Mouse (Mus musculus) E14TG2a.4 (cell line): Measurements from ENCODE around the gene Rilpl1.
A peak's percentile ranks its signal among the peaks of the same experiment; 100 is the strongest.

Source experiments
- H3K27me3 ChIP-seq: 2 replicates; pipeline ENCODE4 v1.6.1; 2014; ENCODE audit warnings: low read length, control low read depth; ENCODE audit not compliant: insufficient read depth
- H3K36me3 ChIP-seq: 2 replicates; pipeline ENCODE4 v1.6.1; 2014; ENCODE audit warnings: low read length, control low read depth; ENCODE audit not compliant: insufficient read depth
- H3K4me1 ChIP-seq: replicated peaks from 2 replicates; pipeline ENCODE4 v1.6.1; 2014; ENCODE audit warnings: low read depth, low read length, control low read depth
- H3K4me3 ChIP-seq: replicated peaks from 2 replicates; pipeline ENCODE4 v1.5.1; 2014; ENCODE audit warnings: mild to moderate bottlenecking, low read length
- H3K9me3 ChIP-seq: 2 replicates; pipeline ENCODE4 v1.6.1; 2014; ENCODE audit warnings: low read length, control low read depth
- CTCF ChIP-seq: conservative IDR thresholded peaks from 2 replicates; pipeline ENCODE4 v1.5.1; 2014; ENCODE audit warnings: low read length
- NANOG ChIP-seq: IDR thresholded peaks from 2 replicates; pipeline ENCODE4 v1.6.1; 2014; ENCODE audit warnings: borderline replicate concordance, low read length, mixed read lengths
- POU5F1 ChIP-seq: IDR thresholded peaks from 2 replicates; pipeline ENCODE4 v1.6.1; 2014; ENCODE audit warnings: low read length, borderline replicate concordance

Gene Rilpl1

GRCm38 (mm10) chr5:124454082-124454419, 77.1 kb downstream of the Rilpl1 start:
- H3K9me3 ChIP-seq, result no peaks in the 10 kb centered on the region
- H3K4me3 ChIP-seq, result peak overlapping the region; percentile 7; the same call in 1 of the 2 replicates
- peaks cover 99% of the 10 kb centered on the region for H3K36me3 ChIP-seq
- peaks cover 58% of the 10 kb centered on the region for H3K4me1 ChIP-seq
- H3K27me3 ChIP-seq, result no peaks in the 10 kb centered on the region
- TF ChIP-seq NANOG (no peak), POU5F1 (no peak), CTCF (no peak)

GRCm38 (mm10) chr5:124453339-124454081, 77.7 kb downstream of the Rilpl1 start:
- H3K4me1 ChIP-seq, result peaks cover 64% of the 10 kb centered on the region
- peaks cover 99% of the 10 kb centered on the region for H3K36me3 ChIP-seq
- H3K9me3 ChIP-seq, result no peaks in the 10 kb centered on the region
- H3K4me3 ChIP-seq, result peak overlapping the region; percentile 7
- no peaks in the 10 kb centered on the region for H3K27me3 ChIP-seq
- no peak for TF ChIP-seq CTCF
- no peak for TF ChIP-seq NANOG
- no peak for TF ChIP-seq POU5F1

- H3K4me1 ChIP-seq, result peaks cover 71% of the 10 kb centered on the region
- TF ChIP-seq CTCF, result no peak
- TF ChIP-seq NANOG, result no peak
- TF ChIP-seq POU5F1, result no peak
- H3K9me3 ChIP-seq, result no peaks in the 10 kb centered on the region
- H3K27me3 ChIP-seq, result no peaks in the 10 kb centered on the region
- H3K4me3 ChIP-seq, result peak overlapping the region; percentile 7
- peaks cover 99% of the 10 kb centered on the region for H3K36me3 ChIP-seq
Observed at GRCm38 (mm10) chr5:124452494-124453228, 78.5 kb downstream of the Rilpl1 start.

GRCm38 (mm10) chr5:124450641-124451340, 80.4 kb downstream of the Rilpl1 start:
- no peaks in the 10 kb centered on the region for H3K27me3 ChIP-seq
- TF ChIP-seq CTCF (no peak), POU5F1 (no peak), NANOG (no peak)
- H3K36me3 ChIP-seq, result peaks cover 91% of the 10 kb centered on the region
- H3K9me3 ChIP-seq, result no peaks in the 10 kb centered on the region
- H3K4me3 ChIP-seq, result peak overlapping the region; percentile 41; the same call in 1 of the 2 replicates
- peaks cover 87% of the 10 kb centered on the region for H3K4me1 ChIP-seq

- no peaks in the 10 kb centered on the region for H3K27me3 ChIP-seq
- H3K9me3 ChIP-seq, result no peaks in the 10 kb centered on the region
- TF ChIP-seq CTCF, result no peak
- no peak for TF ChIP-seq NANOG
- TF ChIP-seq POU5F1, result no peak
- H3K4me3 ChIP-seq, result peak overlapping the region; percentile 41; the same call in 1 of the 2 replicates
- H3K36me3 ChIP-seq, result peaks cover 84% of the 10 kb centered on the region
- peaks cover 86% of the 10 kb centered on the region for H3K4me1 ChIP-seq
Observed at GRCm38 (mm10) chr5:124450051-124450450, 81.1 kb downstream of the Rilpl1 start.

GRCm38 (mm10) chr5:124449494-124449893, 81.7 kb downstream of the Rilpl1 start:
- peaks cover 78% of the 10 kb centered on the region for H3K36me3 ChIP-seq
- no peak overlapping the region for H3K4me3 ChIP-seq
- no peaks in the 10 kb centered on the region for H3K9me3 ChIP-seq
- H3K27me3 ChIP-seq, result no peaks in the 10 kb centered on the region
- TF ChIP-seq NANOG, result no peak
- TF ChIP-seq POU5F1, result no peak
- TF ChIP-seq CTCF, result no peak
- H3K4me1 ChIP-seq, result peaks cover 87% of the 10 kb centered on the region

- Histone ChIP-seq H3K27me3 (no peaks in the 10 kb centered on the region), H3K9me3 (no peaks in the 10 kb centered on the region), H3K36me3 (peaks cover 61% of the 10 kb centered on the region), H3K4me1 (peaks cover 82% of the 10 kb centered on the region), H3K4me3 (peak overlapping the region; percentile 86)
- TF ChIP-seq NANOG (no peak), CTCF (no peak), POU5F1 (no peak)
Observed at GRCm38 (mm10) chr5:124446301-124446881, 84.8 kb downstream of the Rilpl1 start.
